Mouse (Mus musculus): Measurements from ENCODE around the gene Atad1.

DNA sequence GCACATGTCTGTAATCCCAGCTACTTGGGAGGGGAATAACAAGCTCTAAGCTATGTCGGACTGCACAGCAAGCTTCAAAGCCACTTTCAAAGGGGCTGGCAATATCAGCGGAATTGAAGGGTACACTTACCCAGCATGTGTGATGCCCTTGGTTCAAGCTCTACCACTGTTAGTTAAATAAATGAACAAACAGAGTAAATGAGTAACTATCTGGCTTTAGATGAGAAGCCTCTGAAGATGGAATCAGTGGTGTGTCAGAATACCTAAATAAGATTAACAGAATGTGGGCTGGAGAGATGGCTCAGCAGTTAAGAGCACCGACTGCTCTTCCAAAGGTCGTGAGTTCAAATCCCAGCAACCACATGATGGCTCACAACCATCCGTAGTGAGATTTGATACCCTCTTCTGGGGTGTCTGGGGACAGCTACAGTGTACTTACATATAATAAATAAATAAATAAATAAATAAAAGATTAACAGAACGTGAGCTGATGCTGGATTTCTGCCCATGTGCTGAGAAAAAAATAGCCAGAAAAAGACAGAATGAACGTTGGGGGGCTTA lies 110.9 kb downstream of the Atad1 start:
- TF ChIP-seq GATA1 (IDR thresholded peaks at IDR 0.05; ENCODE audit: low read length): no peak
- no peak for TF ChIP-seq TAL1 (IDR thresholded peaks at IDR 0.05; ENCODE audit: low read length)
